Mouse (Mus musculus) heart, embryonic 11.5 days (tissue): Measurements from ENCODE around the gene Dnah9. TPM values are rescaled to one million over a fixed set of nuclear protein-coding genes. Genes with fewer than 3 reads are reported as not detected.

Source experiments
- ATAC-seq: fragments of 200-750 bp; cut with Nextera tagmentation; replicated peaks from 2 replicates; pipeline ENCODE4 v1.8.0; 2017; ENCODE audit warnings: moderate library complexity; ENCODE audit not compliant: insufficient number of reproducible peaks, low FRiP score, low TSS enrichment
- H3K27ac ChIP-seq: fragments of 300-500 bp; sonication (generic); 2 replicates; pipeline ENCODE4 v1.5.1; 2014; ENCODE audit warnings: mild to moderate bottlenecking, low read depth, low read length
- H3K27me3 ChIP-seq: fragments of 300-500 bp; sonication (generic); 2 replicates; pipeline ENCODE4 v1.6.1; 2014; ENCODE audit warnings: mild to moderate bottlenecking, low read length, mixed read lengths; ENCODE audit not compliant: control insufficient read depth, insufficient read depth
- H3K36me3 ChIP-seq: fragments of 300-500 bp; sonication (generic); 2 replicates; pipeline ENCODE4 v1.6.1; 2014; ENCODE audit warnings: mild to moderate bottlenecking, low read length, moderate library complexity, mixed read lengths; ENCODE audit not compliant: control insufficient read depth, insufficient read depth
- H3K4me1 ChIP-seq: fragments of 300-500 bp; sonication (generic); 2 replicates; pipeline ENCODE4 v1.6.1; 2014; ENCODE audit warnings: low read length; ENCODE audit not compliant: control insufficient read depth, insufficient read depth
- H3K4me2 ChIP-seq: fragments of 300-500 bp; sonication (generic); 2 replicates; pipeline ENCODE4 v1.6.1; 2014; ENCODE audit warnings: mild to moderate bottlenecking, moderate library complexity
- H3K4me3 ChIP-seq: fragments of 300-500 bp; sonication (generic); 2 replicates; pipeline ENCODE4 v1.5.1; 2014; ENCODE audit warnings: low read depth, low read length
- H3K9ac ChIP-seq: fragments of 300-500 bp; sonication (generic); 2 replicates; pipeline ENCODE4 v1.6.1; 2014; ENCODE audit warnings: mild to moderate bottlenecking, low read depth, low read length, moderate library complexity
- H3K9me3 ChIP-seq: fragments of 300-500 bp; sonication (generic); replicated peaks from 2 replicates; pipeline ENCODE4 v1.6.1; 2016; ENCODE audit warnings: low read length; ENCODE audit not compliant: control insufficient read depth
- WGBS: fragments of 180-500 bp; shearing (Covaris S2); extraction: QIAGEN DNeasy Blood & Tissue Kit; methylation state at CpG from one replicate; pipeline ENCODE4 v1.1.7; 2014; ENCODE audit not compliant: insufficient replicate concordance; 5-methylcytosine and 5-hydroxymethylcytosine counted together
- polyA plus RNA-seq: library from polyadenylated mRNA; unstranded; fragments of >200 nt; fragmentation: Nextera tagmentation; extraction: Ambion mirVana; gene quantifications from 2 replicates; pipeline ENCODE4 v1.2.1, GENCODE M21; 2014

Gene Dnah9
- polyA plus RNA-seq, 1 experiment from 2014 or later = 0.06 TPM

- 80% methylated on average over 1 of the region's 1 CpGs for WGBS
- Histone ChIP-seq H3K4me1 (no peaks in the 10 kb centered on the region), H3K36me3 (no peaks in the 10 kb centered on the region), H3K9ac (no peak overlapping the region), H3K4me2 (no peak overlapping the region), H3K27ac (no peak overlapping the region), H3K27me3 (no peaks in the 10 kb centered on the region), H3K9me3 (no peaks in the 10 kb centered on the region), H3K4me3 (no peak overlapping the region)
- no peak for ATAC-seq
Measured at GRCm38 (mm10) chr11:65795896-65796295, 372.5 kb downstream of the Dnah9 start.

DNA sequence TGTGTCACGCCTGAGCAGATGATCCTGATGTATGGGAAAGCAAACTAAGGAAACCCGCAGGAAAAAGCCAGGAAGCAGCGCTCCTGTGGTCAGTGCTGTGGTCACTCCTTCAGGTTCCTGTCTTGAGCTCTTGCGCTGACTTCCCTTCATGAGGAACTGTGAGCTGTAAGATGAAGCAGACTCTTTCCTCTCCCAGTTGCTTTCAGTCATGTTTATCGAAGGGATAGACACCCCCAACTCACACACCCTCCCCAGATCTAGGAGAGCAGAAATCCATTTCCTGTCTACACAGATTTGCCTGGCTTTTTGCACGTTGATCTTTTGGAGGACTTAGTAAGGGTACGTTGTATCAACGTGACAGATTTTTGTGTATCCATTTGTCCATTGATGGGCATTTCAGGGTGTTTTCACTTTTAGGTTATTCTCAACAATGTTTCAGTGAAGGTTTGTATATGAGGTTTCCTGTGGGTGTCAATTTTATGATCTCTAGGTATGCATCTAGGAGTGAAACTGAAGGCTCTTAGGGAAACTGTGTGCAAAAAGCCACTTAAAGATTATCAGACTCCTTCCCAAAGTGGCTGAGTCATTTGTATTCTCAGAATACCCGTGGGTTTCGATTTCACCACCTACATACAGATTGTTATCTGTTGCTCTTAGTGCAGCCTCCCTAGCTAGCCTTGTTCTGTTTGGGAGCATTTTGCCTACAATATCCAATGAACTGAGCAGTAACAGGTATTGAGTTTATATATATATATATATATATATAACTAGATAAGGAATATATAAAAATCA lies 373.7 kb downstream of the Dnah9 start:
- Histone ChIP-seq H3K27ac (no peak overlapping the region), H3K27me3 (no peaks in the 10 kb centered on the region), H3K4me3 (no peak overlapping the region), H3K9ac (no peak overlapping the region), H3K4me1 (no peaks in the 10 kb centered on the region), H3K36me3 (no peaks in the 10 kb centered on the region), H3K4me2 (no peak overlapping the region), H3K9me3 (no peaks in the 10 kb centered on the region)
- no peak for ATAC-seq
- 56% methylated on average over 10 of the region's 10 CpGs for WGBS

DNA sequence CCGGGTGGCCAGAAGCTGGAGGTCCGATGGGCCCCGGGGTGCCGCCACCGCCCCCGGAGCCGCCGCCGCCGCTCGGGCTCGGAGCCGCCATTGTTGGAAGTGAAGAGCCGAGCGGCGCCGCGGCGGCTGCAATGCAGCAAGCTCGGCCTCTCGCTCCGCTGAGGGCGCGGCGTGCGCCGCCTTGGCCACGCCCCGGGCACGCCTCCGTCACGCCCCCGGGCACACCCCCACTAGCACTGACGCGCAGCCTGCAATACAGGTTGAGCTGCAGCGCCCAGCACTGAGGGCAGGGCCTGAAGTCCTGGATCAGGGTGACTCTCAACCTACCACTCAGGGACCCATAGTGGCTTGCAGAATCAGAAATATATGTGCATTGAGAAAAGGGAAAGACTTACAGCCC lies 380.2 kb downstream of the Dnah9 start, which contains the start of gene Map2k4:
TSS of gene Map2k4 (minus strand) at position 144 of the 400 bp plus-strand sequence.
- H3K9me3 ChIP-seq = no peaks in the 10 kb centered on the region
- peak within 1 kb of the TSS; percentile 97 for H3K4me3 ChIP-seq
- H3K27ac ChIP-seq = peak within 1 kb of the TSS; percentile 87
- under 1% methylated on average over 36 of the region's 36 CpGs for WGBS
- H3K36me3 ChIP-seq = no peaks in the 10 kb centered on the region
- ATAC-seq = peak; percentile 99
- H3K27me3 ChIP-seq = no peaks in the 10 kb centered on the region
- H3K9ac ChIP-seq = peak within 1 kb of the TSS; percentile 97
- peaks cover 11% of the 10 kb centered on the region for H3K4me1 ChIP-seq
- H3K4me2 ChIP-seq = peak within 1 kb of the TSS; percentile 82

DNA sequence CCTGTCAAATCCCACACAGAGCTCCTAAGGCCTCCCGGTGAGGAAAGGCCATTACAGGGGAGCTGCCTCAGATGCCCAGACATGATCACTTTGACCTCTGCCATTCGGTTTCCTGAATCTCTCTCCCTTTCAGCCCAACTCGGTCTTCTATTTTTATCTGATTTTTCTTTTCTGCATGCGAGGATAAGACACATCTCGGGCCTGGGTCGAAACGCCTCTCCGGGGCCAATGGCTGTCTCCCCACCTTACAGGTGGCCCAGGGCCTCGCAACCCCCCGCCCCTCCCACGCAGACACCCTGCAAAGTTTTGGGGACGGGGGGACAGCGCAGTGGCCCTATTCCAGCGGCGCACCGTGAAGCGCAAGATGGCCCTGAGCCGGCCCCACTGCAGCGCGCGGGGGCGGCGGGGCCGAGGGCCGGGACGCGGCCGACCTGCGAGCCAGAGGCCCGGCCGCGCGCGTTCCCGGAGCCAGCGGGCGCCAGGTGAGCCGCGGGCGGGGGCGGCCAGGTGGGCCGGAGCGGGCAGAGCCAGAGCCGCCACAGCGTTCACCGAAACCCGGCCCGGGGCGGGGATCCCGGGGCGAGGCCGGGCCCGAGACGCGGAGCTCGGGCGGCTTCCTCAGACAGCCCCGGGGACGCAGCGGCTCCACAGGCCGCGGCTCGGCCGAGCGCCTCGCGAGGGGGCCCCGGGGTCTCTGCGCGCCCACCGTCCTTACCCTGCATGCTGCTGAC lies 380.8 kb downstream of the Dnah9 start:
- Histone ChIP-seq H3K27me3 (no peaks in the 10 kb centered on the region), H3K36me3 (no peaks in the 10 kb centered on the region), H3K4me2 (peak overlapping the region; percentile 82), H3K27ac (peak overlapping the region; percentile 87), H3K4me3 (peak overlapping the region; percentile 97), H3K4me1 (peaks cover 11% of the 10 kb centered on the region), H3K9ac (peak overlapping the region; percentile 97), H3K9me3 (no peaks in the 10 kb centered on the region)
- 1% methylated on average over 53 of the region's 71 CpGs for WGBS
- peak; percentile 71 for ATAC-seq

- H3K27ac ChIP-seq = no peak overlapping the region
- 61% methylated on average over 2 of the region's 2 CpGs for WGBS
- H3K4me2 ChIP-seq = peak overlapping the region; percentile 82
- no peaks in the 10 kb centered on the region for H3K36me3 ChIP-seq
- H3K9ac ChIP-seq = no peak overlapping the region
- H3K4me3 ChIP-seq = peak overlapping the region; percentile 1; the same call in 1 of the 2 replicates
- peaks cover 11% of the 10 kb centered on the region for H3K4me1 ChIP-seq
- no peaks in the 10 kb centered on the region for H3K27me3 ChIP-seq
- no peak for ATAC-seq
- H3K9me3 ChIP-seq = no peaks in the 10 kb centered on the region
Measured at GRCm38 (mm10) chr11:65786160-65786559, 382.2 kb downstream of the Dnah9 start.

DNA sequence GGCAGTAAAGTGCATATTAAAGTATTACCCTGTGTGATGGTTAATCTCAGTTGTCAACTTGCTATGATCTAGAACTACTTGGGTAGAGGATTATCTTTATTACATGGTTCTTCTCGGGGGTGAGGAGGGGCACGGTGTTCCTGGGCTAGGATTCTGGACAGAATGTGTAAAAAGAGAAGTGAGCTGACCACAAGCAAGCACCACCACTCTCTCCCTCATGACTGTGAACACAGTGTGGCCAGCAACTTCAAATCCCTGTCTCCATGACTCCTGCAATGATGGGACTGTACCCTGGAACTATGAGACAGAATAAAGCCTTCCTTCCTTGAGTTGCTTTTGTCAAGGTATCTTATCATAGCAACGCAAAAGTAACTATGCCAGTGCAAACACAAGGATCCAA lies 386.8 kb downstream of the Dnah9 start:
- no peak overlapping the region for H3K4me3 ChIP-seq
- no peak overlapping the region for H3K9ac ChIP-seq
- H3K9me3 ChIP-seq = no peaks in the 10 kb centered on the region
- WGBS = 85% methylated on average over 3 of the region's 3 CpGs
- no peaks in the 10 kb centered on the region for H3K27me3 ChIP-seq
- H3K27ac ChIP-seq = no peak overlapping the region
- no peaks in the 10 kb centered on the region for H3K36me3 ChIP-seq
- H3K4me2 ChIP-seq = no peak overlapping the region
- peaks cover 34% of the 10 kb centered on the region for H3K4me1 ChIP-seq
- ATAC-seq = no peak
